Mouse (Mus musculus): ENCODE measurements around the gene Gm20821. TPM values are rescaled to one million over a fixed set of nuclear protein-coding genes. Genes with fewer than 3 reads are reported as not detected.
"Not testable (repeated sequence)": the region's sequence is repeated elsewhere in the genome, so short reads cannot be mapped to it uniquely, and the experiment has no call there.

Gene Gm20821
- polyA plus RNA-seq (2014; fragmentation: Nextera tagmentation; extraction: Ambion mirVana), result not detected in 2 replicates

- H3K27ac ChIP-seq (ENCODE audit: low read depth, low read length); H3K9me3 ChIP-seq (ENCODE audit: control insufficient read depth, low read length); ATAC-seq (ENCODE audit: low read depth); H3K4me3 ChIP-seq (ENCODE audit: low read depth, low read length); H3K27me3 ChIP-seq (ENCODE audit: control insufficient read depth, insufficient read depth, low read length); H3K4me2 ChIP-seq (ENCODE audit: low read depth, low read length); H3K4me1 ChIP-seq (ENCODE audit: control insufficient read depth, insufficient read depth, low read length); H3K36me3 ChIP-seq (ENCODE audit: control insufficient read depth, insufficient read depth, low read length); H3K9ac ChIP-seq (replicated peaks; ENCODE audit: low read depth, low read length): not testable (repeated sequence)
- WGBS, result 32% methylated on average over 2 of the region's 2 CpGs
Measured at GRCm38 (mm10) chrY:9781504-9781903, at the start of gene Gm20821. Gene Gm20821 (plus strand): TSS chrY:9781804.
